Mouse (Mus musculus) heart, embryonic 14.5 days (tissue): ENCODE results near the gene Olfr974. TPM values are rescaled to one million over a fixed set of nuclear protein-coding genes. Genes with fewer than 3 reads are reported as not detected.
"Not testable (repeated sequence)": the region's sequence is repeated elsewhere in the genome, so short reads cannot be mapped to it uniquely, and the experiment has no call there.

Experiments used
- ATAC-seq: fragments of 200-750 bp; cut with Nextera tagmentation; 2 replicates; pipeline ENCODE4 v1.8.0; 2017; ENCODE audit warnings: low read depth, moderate TSS enrichment; ENCODE audit not compliant: insufficient number of reproducible peaks, insufficient read depth, low FRiP score
- H3K27ac ChIP-seq, 2 experiments: fragments of 200-500 bp in 1 of 2; fragments of 300-500 bp in 1 of 2; sonication (generic) in 1 of 2; replicated peaks in 1 of 2; 2 replicates each; pipeline ENCODE4 v1.5.1; 2012 to 2014; ENCODE audit warnings: low read depth in 2 of 2, low read length in 2 of 2, control low read depth in 1 of 2, mild to moderate bottlenecking in 1 of 2, mixed read lengths in 1 of 2; ENCODE audit not compliant: control insufficient read depth in 1 of 2, insufficient read depth in 1 of 2
- H3K27me3 ChIP-seq: fragments of 300-500 bp; sonication (generic); 2 replicates; pipeline ENCODE4 v1.6.1; 2014; ENCODE audit warnings: mild to moderate bottlenecking, low read length, control low read depth; ENCODE audit not compliant: control insufficient read depth, insufficient read depth
- H3K36me3 ChIP-seq: fragments of 300-500 bp; sonication (generic); 2 replicates; pipeline ENCODE4 v1.6.1; 2014; ENCODE audit warnings: mild to moderate bottlenecking, control low read depth, low read length, mixed read lengths; ENCODE audit not compliant: control insufficient read depth, insufficient read depth
- H3K4me1 ChIP-seq, 2 experiments: fragments of 200-500 bp in 1 of 2; fragments of 300-500 bp in 1 of 2; sonication (generic) in 1 of 2; 2 replicates each; pipeline ENCODE4 v1.6.1; 2012 to 2014; ENCODE audit warnings: low read length in 2 of 2, control low read depth in 1 of 2, mixed read lengths in 1 of 2; ENCODE audit not compliant: control insufficient read depth in 2 of 2, insufficient read depth in 2 of 2
- H3K4me2 ChIP-seq: fragments of 300-500 bp; sonication (generic); 2 replicates; pipeline ENCODE4 v1.6.1; 2014; ENCODE audit warnings: mild to moderate bottlenecking, low read length
- H3K4me3 ChIP-seq, 2 experiments: fragments of 200-500 bp in 1 of 2; fragments of 300-500 bp in 1 of 2; sonication (generic) in 1 of 2; 2 replicates each; pipeline ENCODE4 v1.5.1; 2012 to 2014; ENCODE audit warnings: low read length in 2 of 2, mild to moderate bottlenecking in 2 of 2, control low read depth in 1 of 2, low read depth in 1 of 2, moderate library complexity in 1 of 2; ENCODE audit not compliant: control insufficient read depth in 1 of 2, insufficient read depth in 1 of 2
- H3K9ac ChIP-seq: fragments of 300-500 bp; sonication (generic); 2 replicates; pipeline ENCODE4 v1.6.1; 2014; ENCODE audit warnings: mild to moderate bottlenecking, low read length
- H3K9me3 ChIP-seq: fragments of 300-500 bp; sonication (generic); 2 replicates; pipeline ENCODE4 v1.6.1; 2016; ENCODE audit warnings: low read length, control low read depth; ENCODE audit not compliant: control insufficient read depth
- WGBS: fragments of 180-500 bp; shearing (Covaris S2); extraction: QIAGEN DNeasy Blood & Tissue Kit; methylation state at CpG from one replicate; pipeline ENCODE4 v1.1.7; 2014; 5-methylcytosine and 5-hydroxymethylcytosine counted together
- polyA plus RNA-seq: library from polyadenylated mRNA; unstranded; fragments of >200 nt; fragmentation: Nextera tagmentation; extraction: Ambion mirVana; gene quantifications from 2 replicates; pipeline ENCODE4 v1.2.1, GENCODE M21; 2014

The Olfr974 gene
- polyA plus RNA-seq, 1 experiment from 2014 or later, result not detected

DNA sequence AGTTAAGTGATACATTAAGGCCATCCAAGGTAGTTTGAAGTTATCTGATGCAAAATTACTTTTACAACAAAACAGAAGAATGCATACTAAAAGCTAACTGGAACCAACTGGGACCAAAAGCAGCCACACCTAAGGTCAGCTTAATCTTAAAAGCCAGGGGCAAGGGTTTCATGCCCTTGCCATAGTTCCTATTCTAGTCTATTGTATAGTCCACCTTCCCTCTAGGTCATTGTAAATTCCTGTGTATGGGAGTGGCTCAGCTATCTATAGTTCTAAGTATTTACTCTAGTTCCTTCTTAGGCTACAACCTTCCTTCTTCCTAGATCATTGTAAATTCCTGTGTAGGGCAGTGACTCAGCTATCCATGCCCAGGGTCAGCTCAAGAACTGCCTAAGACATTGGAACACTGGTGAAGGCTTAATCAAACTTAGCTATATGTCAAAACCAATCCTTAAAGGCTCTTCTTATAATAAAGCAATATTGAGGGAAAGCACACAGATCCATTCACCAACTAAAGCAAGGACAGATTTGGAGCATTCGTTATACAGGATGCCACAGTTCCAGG lies 39.4 kb downstream of the Olfr974 start:
- not testable (repeated sequence) for ATAC-seq, H3K4me3 ChIP-seq

DNA sequence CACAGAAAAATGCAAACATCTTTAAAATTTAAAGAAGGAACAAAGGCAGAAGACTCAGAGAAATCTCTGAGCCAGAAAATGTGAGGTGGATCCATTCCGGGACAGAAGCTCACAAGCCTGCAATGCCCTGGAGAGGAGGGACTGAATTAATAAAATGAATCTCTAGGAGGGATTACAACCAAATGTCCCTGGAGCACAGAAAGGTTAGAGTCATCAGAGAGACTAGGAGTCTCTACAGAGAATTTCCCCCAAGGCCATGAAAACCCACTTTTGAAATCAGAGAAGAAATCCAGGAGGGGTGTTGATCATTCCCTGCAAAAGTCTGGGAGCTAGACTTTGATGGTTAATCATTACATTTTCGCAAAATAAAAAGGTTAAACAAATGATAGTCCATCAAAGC lies 54.5 kb downstream of the Olfr974 start, which contains the start of gene Olfr978:
Gene Olfr978 (plus strand): TSS at position 301 of the 400 bp plus-strand sequence.
- H3K27me3 ChIP-seq, result no peaks in the 10 kb centered on the region
- no peak for ATAC-seq
- H3K4me1 ChIP-seq, result no peaks in the 10 kb centered on the region
- H3K9me3 ChIP-seq, result no peaks in the 10 kb centered on the region
- WGBS, result 73% methylated on average over 2 of the region's 2 CpGs
- H3K27ac ChIP-seq, result no peak within 1 kb of the TSS
- no peak within 1 kb of the TSS for H3K4me2 ChIP-seq
- H3K36me3 ChIP-seq, result no peaks in the 10 kb centered on the region
- no peak within 1 kb of the TSS for H3K9ac ChIP-seq
- no peak within 1 kb of the TSS for H3K4me3 ChIP-seq

More for the DNA sequence above, 39.4 kb downstream of the Olfr974 start:
- H3K27me3 ChIP-seq, H3K9me3 ChIP-seq, H3K4me2 ChIP-seq, H3K36me3 ChIP-seq, H3K4me1 ChIP-seq, H3K27ac ChIP-seq, H3K9ac ChIP-seq: not testable (repeated sequence)
- WGBS, result 83% methylated on average over 1 of the region's 1 CpGs

Other genes starting within 250 kb of the Olfr974 start
- not detected in 2 replicates for gene Olfr149, start 230.4 kb upstream of the Olfr974 start, polyA plus RNA-seq
- not detected in 2 replicates for gene Olfr965, start 226.1 kb upstream of the Olfr974 start, polyA plus RNA-seq
- gene Olfr150, start 206.5 kb upstream of the Olfr974 start, polyA plus RNA-seq, result not detected in 2 replicates
- not detected in 2 replicates for gene Olfr967, start 191.3 kb upstream of the Olfr974 start, polyA plus RNA-seq
- gene Olfr968, start 154.2 kb upstream of the Olfr974 start, polyA plus RNA-seq, result not detected in 2 replicates
- not detected in 2 replicates for gene Olfr969, start 146.6 kb upstream of the Olfr974 start, polyA plus RNA-seq
- gene Olfr970, start 128.6 kb upstream of the Olfr974 start, polyA plus RNA-seq, result not detected in 2 replicates
- gene Olfr971, start 100.6 kb upstream of the Olfr974 start, polyA plus RNA-seq, result not detected in 2 replicates
- gene Olfr972, start 71.1 kb upstream of the Olfr974 start, polyA plus RNA-seq, result not detected in 2 replicates
- not detected in 2 replicates for gene Olfr229, start 30.2 kb upstream of the Olfr974 start, polyA plus RNA-seq
- gene Olfr975, start 14.5 kb downstream of the Olfr974 start, polyA plus RNA-seq, result not detected in 2 replicates
- not detected in 2 replicates for gene Olfr976, start 23.6 kb downstream of the Olfr974 start, polyA plus RNA-seq
- not detected in 2 replicates for gene Olfr978, start 54.6 kb downstream of the Olfr974 start, polyA plus RNA-seq
- not detected in 2 replicates for gene Olfr979, start 66.0 kb downstream of the Olfr974 start, polyA plus RNA-seq
- not detected in 2 replicates for gene Olfr980, start 72.1 kb downstream of the Olfr974 start, polyA plus RNA-seq
- not detected in 2 replicates for gene Olfr981, start 84.0 kb downstream of the Olfr974 start, polyA plus RNA-seq
- gene Olfr982, start 136.3 kb downstream of the Olfr974 start, polyA plus RNA-seq, result not detected in 2 replicates
- not detected in 2 replicates for gene Olfr983, start 156.1 kb downstream of the Olfr974 start, polyA plus RNA-seq
- not detected in 2 replicates for gene Olfr984, start 176.7 kb downstream of the Olfr974 start, polyA plus RNA-seq
- gene Olfr985, start 192.7 kb downstream of the Olfr974 start, polyA plus RNA-seq, result not detected in 2 replicates
- gene Tmem225, start 210.6 kb downstream of the Olfr974 start, polyA plus RNA-seq, result not detected in 2 replicates
- gene Olfr986, start 243.4 kb downstream of the Olfr974 start, polyA plus RNA-seq, result not detected in 2 replicates